8 mouse cellular contexts compared by ENCODE assay signal in the genomic region with DNA sequence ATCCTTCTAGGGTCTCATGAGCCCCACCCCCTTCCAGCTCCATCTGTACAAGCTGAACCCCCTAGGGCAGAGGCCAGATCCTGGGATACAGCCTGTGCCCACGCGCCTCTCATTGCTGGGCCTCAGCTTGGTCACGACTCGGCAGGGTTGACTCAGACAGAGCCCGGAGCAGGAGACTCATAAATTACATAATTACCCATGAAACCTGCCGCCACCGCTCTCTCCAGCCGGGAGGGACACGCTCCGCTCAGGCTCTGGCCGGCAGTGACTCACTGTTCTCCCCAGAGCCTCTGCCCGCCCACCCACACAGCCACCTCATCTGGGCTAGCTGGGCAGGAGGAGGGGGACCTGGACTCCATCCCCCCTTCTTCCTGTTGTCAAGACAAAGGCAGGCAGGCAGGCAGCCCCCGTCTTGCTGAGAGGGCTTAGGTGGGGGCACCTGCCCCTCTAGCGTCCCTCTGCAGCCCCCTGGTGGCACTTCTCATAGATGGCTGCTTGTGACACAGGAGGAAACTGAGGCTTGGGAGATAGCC.
A peak's percentile ranks its signal among the peaks of the same experiment; 100 is the strongest.
DNase-seq lines count a peak whose midpoint lies in the region; ATAC-seq and TF ChIP-seq lines count a peak whose summit lies in the region.

No protein-coding gene starts in this region.

- peak; percentile 80 for DNase-seq in 3134 (ENCODE audit: extremely low read depth, insufficient read length, low spot score)
- peak; percentile 90 for DNase-seq in adrenal gland, postnatal 14 days
- peak; percentile 14 to 19 for DNase-seq in heart, adult 9 months (ENCODE audit: low spot score in 2 of 2)
- peak; percentile 1 to 10 for DNase-seq in kidney, postnatal 36 days
- DNase-seq in liver, postnatal 0 days: peak; percentile 27
- DNase-seq in ovary, postnatal 36 days (ENCODE audit: low spot score): peak; percentile 14
- no peak for DNase-seq in spleen, postnatal 14 days (ENCODE audit: low spot score in 2 of 2)

- TF ChIP-seq CTCF in liver, postnatal 0 days (IDR thresholded peaks at IDR 0.05; ENCODE audit: low read depth): peak; percentile 41

- H3K4me1 ChIP-seq in embryonic facial prominence, embryonic 12.5 days: peaks cover 40% of the 10 kb centered on the region
- no peaks in the 10 kb centered on the region for H3K4me1 ChIP-seq in liver, postnatal 0 days (ENCODE audit: insufficient read depth)

- H3K4me2 ChIP-seq in embryonic facial prominence, embryonic 12.5 days (replicated peaks): peak overlapping the region; percentile 46
- 0 out of 2 replicates have a peak overlapping the region, but pooled peaks have one; percentile 18 for H3K4me2 ChIP-seq in liver, postnatal 0 days (ENCODE audit: low read depth, low read length)

- no peak overlapping the region for H3K4me3 ChIP-seq in embryonic facial prominence, embryonic 12.5 days
- H3K4me3 ChIP-seq in liver, postnatal 0 days (ENCODE audit: low read depth, low read length): no peak overlapping the region

- peak; percentile 61 for ATAC-seq in embryonic facial prominence, embryonic 12.5 days (ENCODE audit: insufficient number of reproducible peaks, insufficient read depth, low FRiP score, low TSS enrichment)
- peak; percentile 72 for ATAC-seq in liver, postnatal 0 days

- peak overlapping the region; percentile 38; the same call in 1 of the 2 replicates for H3K9ac ChIP-seq in embryonic facial prominence, embryonic 12.5 days
- H3K9ac ChIP-seq in liver, postnatal 0 days (replicated peaks): no peak overlapping the region

- no peaks in the 10 kb centered on the region for H3K27me3 ChIP-seq in embryonic facial prominence, embryonic 12.5 days
- no peaks in the 10 kb centered on the region for H3K27me3 ChIP-seq in liver, postnatal 0 days (ENCODE audit: insufficient read depth, low read length)

- WGBS in embryonic facial prominence, embryonic 12.5 days: 2% methylated on average over 14 of the region's 14 CpGs
- 7% methylated on average over 14 of the region's 14 CpGs for WGBS in liver, postnatal 0 days (ENCODE audit: insufficient replicate concordance)

- peak overlapping the region; percentile 77 for H3K27ac ChIP-seq in embryonic facial prominence, embryonic 12.5 days
- H3K27ac ChIP-seq in liver, postnatal 0 days (ENCODE audit: low read depth): no peak overlapping the region

- H3K9me3 ChIP-seq in embryonic facial prominence, embryonic 12.5 days: no peaks in the 10 kb centered on the region
- H3K9me3 ChIP-seq in liver, postnatal 0 days (ENCODE audit: low read length): no peaks in the 10 kb centered on the region

- no peak for TF ChIP-seq EP300 in liver, postnatal 0 days (IDR thresholded peaks at IDR 0.05; ENCODE audit: low read depth)

- 0 out of 2 replicates have a peak, but pooled peaks cover 7% of the 10 kb centered on the region for H3K36me3 ChIP-seq in embryonic facial prominence, embryonic 12.5 days
- no peaks in the 10 kb centered on the region for H3K36me3 ChIP-seq in liver, postnatal 0 days (replicated peaks; ENCODE audit: insufficient read depth, low read length)

Comparison
In these comparisons a context has a peak if more than half of its experiments do, and no peak if none do; other contexts are left out.
1. DNase-seq: peak in 3134 (single experiment), adrenal gland, postnatal 14 days (single experiment), heart, adult 9 months (2 of 2), kidney, postnatal 36 days (2 of 2), liver, postnatal 0 days (single experiment) and ovary, postnatal 36 days (single experiment); none in spleen, postnatal 14 days (0 of 2).